Mouse (Mus musculus) heart, postnatal 25 days (tissue): ENCODE data around the gene Fbxl18. TPM values are rescaled to one million over a fixed set of nuclear protein-coding genes. Genes with fewer than 3 reads are reported as not detected.

Experiments
- DNase-seq: peaks from one replicate; pipeline ENCODE4 v3.0.0; 2022; ENCODE audit warnings: low spot score
- intact Hi-C: fragments of 180-260 bp; cut with DNase I; formaldehyde crosslinking; loops from one replicate; pipeline ENCODE4 v1.15.1; 2025
- total RNA-seq, 2 experiments: library from RNA; stranded (reverse); gene quantifications; 2 replicates each; pipeline ENCODE4 v1.2.3; 2021

Gene Fbxl18
- total RNA-seq, 2 experiments from 2014 or later = 5.4 to 6.0 TPM

- intact Hi-C loops = no loop called here
- peak; percentile 97 for DNase-seq
Measured at GRCm38 (mm10) chr5:142817524-142818434, 77.4 kb downstream of the Fbxl18 start, which contains the start of gene Tnrc18. Tnrc18 (minus strand) TSS chr5:142817662.

Other genes with a start within 250 kb of the Fbxl18 start
- under 1 TPM; 0.34 to 0.65 TPM for gene Slc29a4, start 202.9 kb downstream of the Fbxl18 start, total RNA-seq
- 10 to 100 TPM; 50.5 to 59.1 TPM for gene Tnrc18, start 77.8 kb downstream of the Fbxl18 start, total RNA-seq
- gene Actb, start 11.3 kb upstream of the Fbxl18 start, total RNA-seq = 100 to 1,000 TPM; 898 to 947 TPM
- 10 to 100 TPM; 36.6 to 42.8 TPM for gene Fscn1, start 64.9 kb upstream of the Fbxl18 start, total RNA-seq
- 10 to 100 TPM; 22.8 to 26.2 TPM for gene Rnf216, start 217.6 kb upstream of the Fbxl18 start, total RNA-seq